Mouse (Mus musculus) thymus, postnatal 4 days (tissue): ENCODE results near the gene Nr1d2.
A peak's percentile ranks its signal among the peaks of the same experiment; 100 is the strongest.
"Not testable (repeated sequence)": the region's sequence is repeated elsewhere in the genome, so short reads cannot be mapped to it uniquely, and the experiment has no call there.

ENCODE experiments used
- DNase-seq: peaks from one replicate; pipeline ENCODE4 v3.0.0; 2021

Gene Nr1d2

DNA sequence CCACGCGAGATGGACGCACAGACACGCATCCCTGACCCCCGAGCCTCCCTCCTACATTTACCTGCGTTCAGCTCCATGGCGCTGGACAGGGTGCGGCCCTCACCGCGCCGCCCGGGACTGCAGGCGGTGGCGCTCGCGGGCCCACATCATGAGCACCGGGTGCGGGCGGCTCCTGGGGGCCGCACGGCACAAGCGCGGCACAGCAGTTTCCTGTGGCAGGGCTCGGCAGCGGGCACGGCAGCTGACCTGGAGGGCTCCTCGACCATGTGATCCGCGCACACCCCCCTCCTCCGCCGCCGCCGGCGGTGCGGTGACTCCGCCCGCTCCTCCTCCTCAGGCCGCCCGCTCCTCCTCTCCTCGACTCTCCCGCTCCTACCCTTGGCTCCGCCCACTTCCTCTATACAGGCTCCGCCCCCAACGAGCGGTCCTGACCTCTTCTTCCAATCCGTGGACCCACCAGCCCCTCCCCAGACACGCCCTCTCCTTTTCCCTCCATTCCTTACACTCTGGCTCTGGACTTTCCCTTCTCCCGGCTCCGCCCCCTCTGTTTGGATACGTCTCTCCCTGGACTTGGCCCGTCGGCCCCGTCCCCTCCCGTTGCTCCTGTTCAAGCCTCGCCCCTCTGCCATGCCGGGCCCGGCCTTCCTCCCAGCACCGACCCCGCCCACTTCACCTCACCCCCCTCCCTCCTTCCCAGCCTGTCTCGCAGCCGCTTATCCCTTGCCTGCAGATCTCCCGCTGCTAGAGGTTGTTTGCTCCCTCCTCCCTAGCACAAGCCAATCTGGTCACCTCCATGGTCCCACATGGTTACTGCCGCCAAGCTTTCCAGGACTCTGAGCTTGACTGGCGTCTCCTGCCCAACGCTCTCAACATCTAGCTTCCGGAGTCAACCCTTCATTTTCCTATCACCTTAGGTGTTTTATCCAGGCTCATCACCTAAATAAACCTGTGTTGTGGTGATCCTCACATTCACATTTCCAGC, at the start of gene Nr1d2:
Nr1d2 (minus strand) TSS at position 378 of the 982 bp plus-strand sequence.
- DNase-seq, result peak; percentile 97

DNA sequence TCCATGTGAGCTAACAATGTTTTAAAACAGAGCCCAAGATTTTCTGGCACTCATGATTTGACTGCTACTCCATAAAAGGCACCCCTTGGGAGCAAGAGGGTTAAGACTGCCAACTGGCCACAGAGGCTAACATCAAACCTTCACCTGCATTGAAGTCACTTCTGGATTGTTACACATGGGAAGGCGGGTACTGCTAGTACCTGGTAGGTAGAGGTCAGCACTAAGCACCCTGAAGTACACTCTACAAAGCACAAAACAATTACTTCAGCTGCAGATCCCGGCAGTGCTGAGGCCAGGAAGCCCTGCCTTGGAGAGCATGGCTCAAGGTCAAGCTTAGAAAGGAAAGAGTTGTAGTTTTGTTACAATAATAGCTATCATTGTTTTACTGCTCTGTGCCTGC, 48.5 kb upstream of the Nr1d2 start:
- no peak for DNase-seq

DNA sequence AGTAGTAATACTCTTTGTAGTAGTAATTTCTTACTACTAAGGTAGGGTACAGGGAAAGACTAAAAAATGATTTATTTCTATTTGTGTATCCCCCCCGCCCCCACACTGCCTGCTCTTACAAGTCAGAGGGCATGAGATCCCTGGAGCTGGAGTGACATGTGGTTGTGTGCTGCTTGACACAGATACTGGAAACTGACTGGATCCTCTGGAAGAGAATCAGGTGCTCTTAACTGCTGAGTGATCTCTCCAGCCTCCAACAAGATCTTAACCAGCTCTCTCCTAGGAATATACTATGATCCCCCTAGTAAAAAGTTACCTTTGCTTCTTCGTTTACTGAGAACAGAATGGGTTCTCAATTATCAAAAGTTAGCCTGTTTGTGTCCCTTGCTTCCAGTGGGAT, 47.5 kb upstream of the Nr1d2 start:
- no peak for DNase-seq

DNA sequence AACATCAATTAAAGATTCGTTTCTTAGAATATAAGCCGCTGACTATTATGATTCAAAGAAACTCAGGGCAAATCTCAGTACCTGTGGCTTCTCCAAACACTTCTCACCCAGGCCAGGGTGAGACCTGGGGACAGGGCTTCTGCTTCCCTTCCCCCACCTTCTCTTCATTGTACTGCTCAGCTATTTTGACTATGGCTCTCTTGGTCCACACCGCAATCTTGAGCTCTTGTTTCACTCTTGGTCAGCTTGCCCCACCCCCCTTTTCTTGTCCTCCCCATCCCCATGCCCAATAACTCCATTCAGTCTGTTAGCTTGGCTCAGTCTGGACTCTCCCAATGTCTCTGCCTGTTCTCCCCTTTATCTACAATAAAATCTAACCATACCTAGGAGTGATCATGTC, 46.5 kb upstream of the Nr1d2 start:
- DNase-seq, result no peak

DNA sequence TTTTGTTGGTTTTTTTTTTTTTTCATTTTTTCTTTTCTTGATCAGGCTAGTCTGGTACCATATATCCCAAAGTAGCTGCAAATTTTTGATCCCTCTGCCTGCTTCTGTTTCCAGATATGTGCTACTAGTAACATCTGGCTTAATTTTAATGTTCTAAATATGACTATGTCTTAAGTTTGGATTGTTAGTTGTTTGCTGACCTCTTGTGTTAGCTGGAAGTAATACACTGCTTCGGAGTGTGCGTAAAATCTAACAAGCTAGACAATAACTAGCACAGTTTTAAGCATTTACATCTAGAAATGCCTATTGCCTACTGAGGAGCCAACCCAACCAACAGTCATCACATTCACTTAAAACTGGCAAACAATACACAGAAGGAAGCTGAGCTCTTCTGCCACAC, 45.7 kb upstream of the Nr1d2 start:
- DNase-seq, result no peak

DNA sequence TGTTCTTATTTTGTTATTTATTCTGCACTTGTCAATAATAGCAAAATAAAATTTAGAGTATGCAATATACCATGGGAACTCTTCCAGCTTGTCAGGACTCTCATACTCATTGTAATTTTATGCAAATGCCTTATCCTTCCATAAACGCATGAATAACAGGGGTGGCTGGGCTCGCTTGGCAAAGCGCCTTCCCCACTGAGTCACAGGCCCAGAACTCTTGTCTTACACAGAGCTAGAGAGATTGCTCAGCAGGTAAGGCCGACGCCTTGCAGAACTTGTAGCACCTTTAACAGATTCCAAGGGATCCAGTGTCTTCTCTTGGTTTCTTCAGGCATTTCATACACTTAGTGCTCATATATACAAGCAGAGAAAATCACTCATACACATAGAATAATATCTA, 41.4 kb upstream of the Nr1d2 start:
- no peak for DNase-seq

DNA sequence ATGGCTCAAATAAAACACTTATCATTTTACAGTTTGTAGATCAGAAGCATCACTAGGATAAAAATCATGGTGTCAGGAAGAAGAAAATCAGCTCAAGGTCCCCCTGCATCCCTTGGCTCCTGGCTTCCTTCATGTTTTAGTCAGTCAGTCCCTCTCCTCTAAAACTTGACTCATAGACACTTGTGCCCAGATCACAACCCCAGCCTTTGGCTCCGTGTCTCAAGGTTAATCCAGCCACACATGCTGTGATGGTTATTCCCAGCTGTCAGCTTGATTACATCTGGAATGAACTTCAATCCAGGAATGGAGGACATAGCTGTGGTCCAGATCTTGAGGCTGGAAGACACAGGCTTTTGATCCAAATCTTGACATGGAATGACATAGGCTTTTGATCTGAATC, 35.6 kb upstream of the Nr1d2 start:
- no peak for DNase-seq

DNA sequence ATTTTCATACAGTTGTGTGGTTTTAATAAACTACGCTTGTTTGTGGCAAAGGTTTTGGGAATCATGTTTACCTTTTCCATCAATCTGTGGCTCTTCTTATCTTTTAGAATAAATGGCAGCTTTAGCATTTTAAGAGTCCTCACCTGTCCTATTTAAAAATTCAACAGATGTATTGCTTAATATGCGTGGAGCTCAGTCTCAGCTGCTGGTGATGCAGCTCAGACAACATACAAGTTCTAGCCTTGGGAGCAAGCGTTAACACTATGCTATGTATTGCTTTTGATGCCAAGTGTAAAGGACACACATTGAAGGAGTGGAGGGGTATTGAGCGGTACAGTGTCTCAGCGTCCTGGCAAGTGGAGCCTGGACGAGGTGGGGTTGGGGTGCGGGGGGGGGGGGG, 32.7 kb upstream of the Nr1d2 start:
- peak; percentile 14 for DNase-seq

DNA sequence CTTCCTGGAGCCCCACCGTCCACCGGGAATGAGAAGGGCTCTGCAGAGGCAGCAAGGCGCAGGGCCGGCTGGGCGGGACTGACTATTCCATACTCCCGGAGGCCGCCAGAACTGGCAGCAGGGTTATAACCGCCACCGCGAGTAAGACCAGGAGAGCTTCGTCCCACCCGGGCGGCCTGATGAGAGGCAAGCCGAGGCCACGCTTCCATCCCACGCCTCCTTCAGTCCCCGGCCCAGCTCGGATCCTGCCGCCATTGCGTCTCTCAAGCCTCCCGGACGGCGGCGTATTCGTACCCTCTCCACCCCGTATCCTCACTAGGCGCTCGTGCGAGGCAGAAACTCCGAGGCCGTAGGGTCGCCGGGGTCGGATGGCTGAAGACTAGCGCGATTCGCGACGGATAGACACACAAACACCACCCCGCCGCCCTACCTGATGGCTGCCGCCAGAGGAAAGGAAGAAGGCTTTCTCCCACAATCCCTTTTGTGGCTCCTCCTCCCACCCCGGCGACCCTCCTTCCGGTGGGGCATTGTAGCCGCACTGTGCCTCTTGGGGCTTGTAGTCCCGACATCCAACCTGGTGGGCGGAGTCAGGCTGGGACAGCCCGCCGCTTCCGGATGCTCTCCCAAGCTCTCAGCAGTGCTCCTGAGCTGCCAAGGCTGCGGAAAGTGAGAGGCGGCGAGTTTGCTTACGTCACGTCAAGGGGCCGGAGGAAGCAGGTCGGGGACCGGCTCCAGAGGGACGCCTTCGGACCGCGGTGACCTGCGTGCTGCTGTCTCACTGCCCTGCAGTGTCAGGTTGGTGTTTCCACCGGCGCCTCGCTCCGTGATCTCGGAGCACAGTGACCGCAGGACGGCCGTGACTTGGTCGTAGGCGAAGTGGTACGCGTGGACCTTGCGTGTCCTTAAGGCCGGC, 31.9 kb upstream of the Nr1d2 start, which contains the start of the genes Nkiras1 and Rpl15:
Nkiras1 (plus strand) TSS at position 608 of the 913 bp plus-strand sequence.
Rpl15 (minus strand) TSS at position 863 of the 913 bp plus-strand sequence.
- peak; percentile 98 for DNase-seq

DNA sequence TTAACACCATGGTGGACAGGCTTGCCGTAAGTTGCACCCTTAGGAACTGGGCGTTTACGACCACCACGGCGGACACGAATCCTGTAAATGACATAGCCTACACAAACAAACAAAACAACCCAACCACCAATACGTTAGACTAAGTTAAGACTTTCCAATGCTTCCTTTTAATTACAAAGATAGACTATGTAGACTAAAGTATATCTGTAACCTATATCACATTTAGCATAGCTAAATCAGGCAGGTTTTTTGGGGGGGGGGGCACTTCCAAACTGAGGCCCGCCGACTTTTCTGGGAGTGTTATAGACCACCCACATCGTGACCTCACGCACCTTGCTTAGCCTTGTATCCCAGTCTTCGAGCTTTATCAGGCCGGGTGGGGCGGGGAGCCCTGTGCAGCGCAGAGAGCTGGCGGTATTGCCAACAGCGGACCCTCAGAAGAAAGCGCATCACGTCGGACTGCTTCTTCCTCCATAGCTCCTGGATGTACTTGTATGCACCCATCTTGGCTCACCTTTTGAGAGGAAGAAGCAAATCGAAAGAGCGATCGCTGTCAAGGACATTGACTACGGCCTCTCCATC, 31.1 kb upstream of the Nr1d2 start:
- DNase-seq, result not testable (repeated sequence)

DNA sequence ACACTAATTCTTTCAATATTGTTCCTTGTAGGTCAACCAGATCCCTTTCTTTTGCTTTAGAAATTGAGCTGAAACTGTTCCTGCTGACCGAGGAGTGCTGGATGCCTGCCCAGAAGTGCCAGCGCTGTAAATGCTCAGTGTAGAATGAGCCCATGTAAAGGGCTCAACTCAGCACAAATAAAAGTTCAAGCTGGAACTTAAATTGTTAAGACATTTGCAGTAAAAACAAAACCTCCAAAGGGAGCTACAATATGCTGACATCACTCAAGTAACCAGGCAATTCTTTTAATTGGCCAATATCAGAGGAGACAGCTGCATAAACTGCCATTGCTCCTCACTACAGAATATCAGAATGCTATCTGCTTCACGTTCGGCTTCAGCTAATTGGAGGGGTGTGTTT, 24.5 kb upstream of the Nr1d2 start:
- DNase-seq, result no peak

DNA sequence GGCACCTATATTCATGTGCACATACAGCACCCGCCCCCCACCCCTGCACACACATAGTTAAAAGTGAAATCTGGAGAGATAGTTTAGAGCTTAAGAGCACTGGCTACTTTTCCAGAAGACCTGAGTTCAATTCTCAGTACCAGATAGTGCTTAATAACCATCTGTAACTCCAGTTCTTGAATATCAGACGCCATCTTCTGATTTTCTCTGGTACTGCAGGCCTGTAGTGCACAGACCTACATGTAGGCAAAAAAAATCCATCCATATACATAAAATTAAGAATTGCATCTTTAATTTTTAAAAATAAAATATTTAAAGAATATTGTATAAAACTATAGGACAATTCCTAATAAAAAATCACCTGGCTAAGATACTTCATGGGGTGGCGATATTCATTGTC, 22.3 kb upstream of the Nr1d2 start:
- no peak for DNase-seq

DNA sequence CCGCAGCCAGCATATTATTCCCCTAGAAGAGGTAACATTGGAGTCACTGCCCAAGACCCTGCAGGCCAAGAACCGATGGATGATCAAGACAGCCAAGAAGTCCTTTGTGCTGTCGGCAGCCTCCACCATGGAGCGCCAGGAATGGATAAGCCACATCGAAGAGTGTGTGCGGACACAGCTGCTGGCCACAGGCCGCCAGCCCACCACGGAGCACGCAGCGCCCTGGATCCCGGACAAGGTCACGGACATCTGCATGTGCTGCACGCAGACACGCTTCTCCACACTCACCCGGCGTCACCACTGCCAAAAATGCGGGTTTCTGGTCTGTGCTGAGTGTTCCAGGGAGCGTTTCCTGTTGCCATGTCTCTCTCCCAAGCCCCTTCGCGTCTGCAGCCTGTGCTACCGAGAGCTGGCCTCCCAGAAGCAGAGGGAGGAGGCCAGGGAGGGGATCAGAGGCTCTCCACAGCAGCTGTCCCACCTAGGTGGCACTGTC, 3.8 kb upstream of the Nr1d2 start:
- no peak for DNase-seq

DNA sequence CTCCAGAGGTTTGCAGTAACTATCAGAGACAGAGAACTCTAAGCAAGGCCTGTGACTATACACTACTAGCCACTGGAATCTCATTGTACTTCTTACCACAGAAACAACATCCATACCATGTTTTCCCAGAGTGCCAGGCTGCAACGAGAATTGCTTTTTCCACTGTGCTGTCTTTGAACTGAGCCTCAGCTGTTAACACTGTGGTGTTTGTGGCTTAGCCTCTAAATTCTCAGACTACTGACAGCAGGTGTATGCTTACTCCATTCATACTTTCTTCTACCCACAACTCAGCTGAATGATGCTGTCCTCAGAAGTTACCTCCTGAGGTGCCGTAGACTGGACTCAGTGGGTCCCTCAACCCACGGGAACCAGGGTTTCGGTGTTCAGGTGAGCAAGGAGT, 2.9 kb upstream of the Nr1d2 start:
- peak; percentile 20 for DNase-seq

DNA sequence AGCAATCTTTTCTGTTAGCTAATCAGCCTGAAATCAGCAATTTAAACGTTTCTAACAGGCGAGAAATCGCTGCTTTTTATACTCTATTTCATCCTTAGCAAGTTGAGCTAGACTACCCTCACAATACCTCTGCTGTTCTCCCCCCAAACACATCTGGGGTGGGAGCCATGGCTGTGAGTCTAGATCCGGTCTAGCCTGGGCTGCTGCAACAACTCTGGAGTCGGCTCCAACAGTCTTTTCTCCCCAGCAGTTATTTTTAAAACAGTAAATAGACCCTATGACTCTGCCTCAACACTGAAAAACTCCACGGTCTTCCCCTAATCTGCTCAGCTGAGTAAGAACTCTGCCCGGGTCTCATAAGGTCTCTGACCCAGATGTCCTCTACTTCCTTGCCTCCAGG, 1.2 kb upstream of the Nr1d2 start:
- DNase-seq, result no peak

DNA sequence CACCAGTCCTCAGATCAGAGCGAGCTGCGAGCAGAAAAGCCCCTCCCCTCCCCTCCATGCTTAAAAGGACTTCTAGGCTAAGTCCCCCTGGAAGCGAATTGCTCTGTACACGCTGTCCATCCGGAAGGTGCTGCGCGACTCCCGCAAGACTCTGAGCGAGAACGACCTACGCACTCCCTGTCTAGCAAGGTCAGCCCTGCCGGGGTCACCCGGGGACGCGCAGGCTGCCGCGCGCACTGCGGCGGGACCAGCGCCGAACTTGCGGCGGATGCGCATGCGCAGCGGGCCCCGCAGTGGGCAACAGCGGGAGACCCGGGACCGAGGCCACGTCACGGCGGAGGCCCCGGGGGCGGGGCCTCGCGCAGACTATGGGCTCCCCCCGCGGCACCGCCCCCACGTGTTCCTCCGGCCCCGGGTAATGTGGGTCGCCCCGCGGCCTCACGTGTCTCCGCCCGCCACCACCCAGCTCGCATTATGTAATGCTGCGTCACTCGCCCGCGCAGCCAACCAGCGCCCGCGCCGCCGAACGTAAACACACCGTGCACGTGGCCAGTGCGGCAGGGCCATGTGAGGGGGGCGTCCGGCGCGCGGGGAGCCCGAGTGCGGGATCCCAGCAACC, 687 bp downstream of the Nr1d2 start:
- DNase-seq, result peak; percentile 96

DNA sequence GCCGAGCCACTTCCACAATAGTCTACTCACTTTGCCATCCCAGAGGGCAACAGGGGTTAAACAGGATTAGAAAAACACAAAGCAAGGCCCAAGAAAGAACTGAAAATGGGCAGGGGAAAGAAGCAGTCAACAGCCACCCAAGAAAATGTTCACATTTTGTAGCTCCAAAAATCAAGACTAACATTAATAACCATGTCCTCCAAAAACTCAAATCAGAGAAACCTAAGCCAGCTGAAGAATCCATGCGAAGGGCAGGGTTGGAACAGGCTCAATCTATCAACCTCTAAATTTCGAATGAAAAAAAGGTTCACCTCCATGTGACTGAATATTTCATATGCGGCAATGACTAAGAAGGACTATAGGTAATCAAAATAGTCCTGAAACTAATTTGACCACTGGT, 1.5 kb downstream of the Nr1d2 start:
- no peak for DNase-seq

DNA sequence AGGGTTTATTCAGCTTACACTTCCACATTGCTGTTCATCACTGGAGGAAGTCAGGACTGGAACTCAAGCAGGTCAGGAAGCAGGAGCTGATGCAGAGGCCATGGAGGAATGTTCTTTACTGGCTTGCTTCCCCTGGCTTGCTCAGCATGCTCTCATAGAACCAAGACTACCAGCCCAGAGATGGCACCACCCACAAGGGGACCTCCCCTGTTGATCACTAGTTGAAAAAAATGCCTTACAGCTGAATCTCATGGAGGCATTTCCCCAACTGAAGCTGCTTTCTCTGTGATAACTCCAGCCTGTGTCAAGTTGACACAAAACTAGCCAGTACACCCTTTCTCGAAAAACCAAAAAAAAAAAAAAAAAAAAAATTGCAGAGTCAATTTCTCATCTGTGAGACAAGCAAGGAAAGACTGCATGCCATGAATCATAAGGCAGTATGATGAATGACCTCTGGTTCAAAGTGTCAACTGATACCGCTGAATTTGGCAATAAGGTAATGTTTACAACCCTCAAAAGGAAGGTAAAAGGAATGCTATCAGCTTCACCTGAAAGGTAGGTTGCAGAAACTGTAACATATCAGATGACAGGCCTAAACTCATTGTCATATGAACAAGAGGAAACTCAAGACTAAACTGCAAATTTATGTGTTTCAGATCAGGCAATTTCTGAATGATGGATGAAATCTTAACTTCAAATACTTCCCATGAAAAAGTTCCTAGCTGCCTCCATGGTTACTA, 2.3 kb downstream of the Nr1d2 start:
- not testable (repeated sequence) for DNase-seq

DNA sequence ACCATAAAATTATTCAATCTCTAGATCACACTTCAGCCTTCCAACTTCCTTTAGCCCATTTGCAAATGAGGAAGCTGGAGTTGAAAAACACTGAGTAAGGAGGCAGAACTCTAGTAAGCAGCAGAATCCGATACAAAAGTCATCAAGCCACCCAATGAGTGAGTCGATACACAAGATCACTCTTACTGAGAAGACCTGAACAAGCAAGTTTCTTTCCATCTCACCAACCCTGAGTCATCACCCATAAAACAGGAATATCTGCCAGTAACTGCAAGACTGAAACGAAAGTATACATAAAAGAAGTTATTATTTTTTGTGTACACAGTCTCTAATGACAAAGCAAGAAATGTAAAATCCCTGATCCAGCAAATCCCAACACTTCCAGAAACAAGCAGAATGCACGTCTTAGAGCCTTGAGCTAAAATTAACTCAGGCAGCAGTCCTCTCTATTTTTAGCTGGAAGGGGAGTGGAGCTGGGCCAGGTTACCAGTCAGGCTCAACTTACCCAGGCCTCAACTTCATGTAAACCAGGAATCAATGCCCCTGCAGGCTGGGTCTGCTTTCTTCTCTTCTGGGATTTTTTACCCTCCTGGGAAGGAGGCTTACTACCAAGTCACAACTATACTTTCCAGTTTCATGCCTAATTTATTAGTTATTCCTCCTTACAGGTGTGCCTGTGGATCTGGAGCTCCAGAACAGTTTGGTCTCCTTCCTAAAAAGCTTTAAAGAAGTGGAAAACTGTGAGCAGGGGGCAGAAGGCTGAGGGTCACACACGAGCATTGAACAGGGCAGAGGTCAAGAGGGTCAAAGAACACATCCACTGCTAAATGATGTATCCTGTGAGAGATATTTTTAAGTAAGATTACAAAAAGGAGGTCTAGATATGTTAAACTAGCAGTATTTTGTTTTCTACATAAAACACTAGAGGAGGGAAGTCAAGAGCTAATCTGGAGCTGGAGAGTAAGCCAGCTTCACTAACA, 4.7 kb downstream of the Nr1d2 start:
- DNase-seq, result no peak

DNA sequence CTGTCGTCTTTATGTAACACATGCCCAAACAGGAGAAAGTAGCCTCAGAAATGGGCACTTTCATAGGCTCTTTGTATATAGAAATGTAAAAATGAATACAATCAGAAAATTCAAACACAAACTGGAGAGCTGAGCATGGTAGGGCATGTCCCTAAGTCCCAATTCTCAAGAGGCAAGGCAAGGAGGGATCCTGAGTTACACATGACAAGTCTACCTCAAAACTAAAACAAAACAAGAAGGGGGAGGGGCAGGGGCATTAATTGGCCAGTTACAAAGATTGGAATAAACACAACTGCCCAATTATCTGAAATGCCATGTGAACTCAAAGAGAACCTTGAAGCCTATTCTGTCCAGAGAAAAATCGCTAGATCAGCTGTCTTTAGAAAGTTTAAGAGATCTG, 5.9 kb downstream of the Nr1d2 start:
- no peak for DNase-seq
